Mouse (Mus musculus) thymus, adult 2 months (tissue): Measurements from ENCODE around the gene Arl15.

ENCODE experiments used
- CTCF ChIP-seq: fragments of 200-500 bp; IDR thresholded peaks from 2 replicates; pipeline ENCODE4 v1.5.1; 2012; ENCODE audit warnings: mild to moderate bottlenecking, control low read depth, low read length, moderate library complexity, borderline replicate concordance; ENCODE audit not compliant: control insufficient read depth, poor library complexity, insufficient read depth; ENCODE audit errors: extremely low read depth
- POLR2A ChIP-seq: fragments of 200-500 bp; IDR thresholded peaks from 2 replicates; pipeline ENCODE4 v1.6.1; 2012; ENCODE audit warnings: mild to moderate bottlenecking, low read length, control low read depth, moderate library complexity; ENCODE audit not compliant: control insufficient read depth, poor library complexity, insufficient read depth; ENCODE audit errors: extremely low read depth

DNA sequence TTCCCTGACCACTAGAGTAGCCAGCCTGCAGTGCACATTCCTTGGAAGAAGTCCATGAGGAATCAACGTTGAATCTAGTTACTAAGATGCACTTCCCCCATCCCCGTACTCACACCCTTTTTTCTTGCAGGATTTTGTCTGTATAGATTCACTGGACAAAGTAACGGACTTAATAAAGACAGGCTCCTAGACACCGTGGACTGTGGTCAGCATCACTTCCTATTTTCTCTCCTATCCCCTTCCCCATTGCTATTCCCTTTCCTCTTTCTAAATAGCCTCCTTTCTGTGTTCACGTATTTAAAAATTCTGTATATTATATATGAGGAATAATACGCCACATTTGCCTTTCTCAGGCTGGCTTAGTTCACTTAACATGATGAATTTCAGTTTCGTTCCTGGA, 277.1 kb downstream of the Arl15 start:
- no peak for TF ChIP-seq POLR2A
- no peak for TF ChIP-seq CTCF
